Mouse (Mus musculus) E14TG2a.4 (cell line): Measurements from ENCODE around the gene Dusp23.

Experiments
- H3K27me3 ChIP-seq: 2 replicates; pipeline ENCODE4 v1.6.1; 2014; ENCODE audit warnings: low read length, control low read depth; ENCODE audit not compliant: insufficient read depth
- H3K36me3 ChIP-seq: 2 replicates; pipeline ENCODE4 v1.6.1; 2014; ENCODE audit warnings: low read length, control low read depth; ENCODE audit not compliant: insufficient read depth
- H3K4me1 ChIP-seq: replicated peaks from 2 replicates; pipeline ENCODE4 v1.6.1; 2014; ENCODE audit warnings: low read depth, low read length, control low read depth
- H3K4me3 ChIP-seq: replicated peaks from 2 replicates; pipeline ENCODE4 v1.5.1; 2014; ENCODE audit warnings: mild to moderate bottlenecking, low read length
- H3K9me3 ChIP-seq: 2 replicates; pipeline ENCODE4 v1.6.1; 2014; ENCODE audit warnings: low read length, control low read depth
- CTCF ChIP-seq: conservative IDR thresholded peaks from 2 replicates; pipeline ENCODE4 v1.5.1; 2014; ENCODE audit warnings: low read length
- NANOG ChIP-seq: IDR thresholded peaks from 2 replicates; pipeline ENCODE4 v1.6.1; 2014; ENCODE audit warnings: borderline replicate concordance, low read length, mixed read lengths
- POU5F1 ChIP-seq: IDR thresholded peaks from 2 replicates; pipeline ENCODE4 v1.6.1; 2014; ENCODE audit warnings: low read length, borderline replicate concordance

The Dusp23 gene

GRCm38 (mm10) chr1:172593956-172594355 lies 38.8 kb downstream of the Dusp23 start:
- H3K9me3 ChIP-seq: no peaks in the 10 kb centered on the region
- H3K4me1 ChIP-seq: peaks cover 8% of the 10 kb centered on the region
- no peak overlapping the region for H3K4me3 ChIP-seq
- no peaks in the 10 kb centered on the region for H3K36me3 ChIP-seq
- no peak for TF ChIP-seq NANOG
- TF ChIP-seq CTCF: no peak
- TF ChIP-seq POU5F1: no peak
- H3K27me3 ChIP-seq: peaks cover 36% of the 10 kb centered on the region

GRCm38 (mm10) chr1:172593321-172593720 lies 39.4 kb downstream of the Dusp23 start:
- TF ChIP-seq NANOG: no peak

GRCm38 (mm10) chr1:172590385-172590784 lies 42.4 kb downstream of the Dusp23 start, which contains the start of gene Slamf8:
Gene Slamf8 (minus strand): TSS chr1:172590568.
- Histone ChIP-seq H3K9me3 (no peaks in the 10 kb centered on the region), H3K4me1 (peaks cover 10% of the 10 kb centered on the region), H3K4me3 (no peak within 1 kb of the TSS), H3K36me3 (no peaks in the 10 kb centered on the region), H3K27me3 (peaks cover 45% of the 10 kb centered on the region)
- TF ChIP-seq NANOG (no peak), CTCF (no peak), POU5F1 (no peak)

More at GRCm38 (mm10) chr1:172593321-172593720, 39.4 kb downstream of the Dusp23 start:
- H3K36me3 ChIP-seq: no peaks in the 10 kb centered on the region
- no peaks in the 10 kb centered on the region for H3K9me3 ChIP-seq
- peaks cover 31% of the 10 kb centered on the region for H3K27me3 ChIP-seq
- no peak overlapping the region for H3K4me3 ChIP-seq
- H3K4me1 ChIP-seq: peaks cover 8% of the 10 kb centered on the region

GRCm38 (mm10) chr1:172585612-172586567 lies 46.9 kb downstream of the Dusp23 start:
- Histone ChIP-seq H3K9me3 (no peaks in the 10 kb centered on the region; the same call in 1 of the 2 replicates), H3K4me1 (peaks cover 3% of the 10 kb centered on the region; the same call in 1 of the 2 replicates), H3K27me3 (peaks cover 66% of the 10 kb centered on the region), H3K4me3 (no peak overlapping the region), H3K36me3 (no peaks in the 10 kb centered on the region)
- TF ChIP-seq NANOG (no peak), POU5F1 (no peak), CTCF (no peak)

GRCm38 (mm10) chr1:172585026-172585425 lies 47.7 kb downstream of the Dusp23 start:
- H3K27me3 ChIP-seq: peaks cover 65% of the 10 kb centered on the region
- TF ChIP-seq CTCF (no peak), POU5F1 (no peak), NANOG (no peak)
- H3K9me3 ChIP-seq: no peaks in the 10 kb centered on the region; the same call in 1 of the 2 replicates
- H3K36me3 ChIP-seq: no peaks in the 10 kb centered on the region
- no peak overlapping the region for H3K4me3 ChIP-seq
- H3K4me1 ChIP-seq: peaks cover 3% of the 10 kb centered on the region; the same call in 1 of the 2 replicates

GRCm38 (mm10) chr1:172584271-172584670 lies 48.5 kb downstream of the Dusp23 start:
- peaks cover 62% of the 10 kb centered on the region for H3K27me3 ChIP-seq
- H3K4me3 ChIP-seq: no peak overlapping the region
- peaks cover 3% of the 10 kb centered on the region; the same call in 1 of the 2 replicates for H3K4me1 ChIP-seq
- no peak for TF ChIP-seq POU5F1
- no peak for TF ChIP-seq CTCF
- no peak for TF ChIP-seq NANOG
- H3K9me3 ChIP-seq: no peaks in the 10 kb centered on the region; the same call in 1 of the 2 replicates
- no peaks in the 10 kb centered on the region for H3K36me3 ChIP-seq

- Histone ChIP-seq H3K4me3 (no peak overlapping the region), H3K9me3 (no peaks in the 10 kb centered on the region; the same call in 1 of the 2 replicates), H3K27me3 (peaks cover 53% of the 10 kb centered on the region), H3K36me3 (no peaks in the 10 kb centered on the region), H3K4me1 (peaks cover 3% of the 10 kb centered on the region; the same call in 1 of the 2 replicates)
- no peak for TF ChIP-seq NANOG
- no peak for TF ChIP-seq CTCF
- TF ChIP-seq POU5F1: no peak
Measured at GRCm38 (mm10) chr1:172582436-172582835, 50.3 kb downstream of the Dusp23 start.
